Mouse (Mus musculus): Measurements from ENCODE around the gene Morc2b. TPM values are rescaled to one million over a fixed set of nuclear protein-coding genes. Genes with fewer than 3 reads are reported as not detected.

The Morc2b gene
- polyA plus RNA-seq, 1 experiment from 2014 or later, result not detected

- Histone ChIP-seq H3K9ac (ENCODE audit: low read length) (no peak within 1 kb of the TSS), H3K27me3 (ENCODE audit: control insufficient read depth, insufficient read depth, low read length) (no peaks in the 10 kb centered on the region), H3K4me2 (ENCODE audit: low read depth, low read length, severe bottlenecking) (no peak within 1 kb of the TSS), H3K4me3 (ENCODE audit: low read depth, low read length) (no peak within 1 kb of the TSS), H3K27ac (ENCODE audit: low read depth, low read length) (no peak within 1 kb of the TSS), H3K9me3 (ENCODE audit: control insufficient read depth, low read length) (no peaks in the 10 kb centered on the region), H3K36me3 (ENCODE audit: control insufficient read depth, insufficient read depth, low read length) (no peaks in the 10 kb centered on the region), H3K4me1 (replicated peaks; ENCODE audit: control insufficient read depth, insufficient read depth, low read length) (no peaks in the 10 kb centered on the region)
- DNase-seq (ENCODE audit: low spot score), result no peak
- 50% methylated on average over 1 of the region's 1 CpGs for WGBS
- no peak for ATAC-seq (replicated peaks; ENCODE audit: low FRiP score)
Observed at GRCm38 (mm10) chr17:33067958-33068357, 71.5 kb downstream of the Morc2b start, which contains the start of gene 4921501E09Rik. 4921501E09Rik (minus strand) TSS chr17:33068058.

Other genes starting within 250 kb of the Morc2b start
- gene Zfp870, start 248.0 kb downstream of the Morc2b start, polyA plus RNA-seq (2014; fragmentation: Nextera tagmentation; extraction: Ambion mirVana), result 9.0 and 10.1 TPM in 2 replicates
- gene Cyp4f14, start 222.3 kb downstream of the Morc2b start, polyA plus RNA-seq (2014; fragmentation: Nextera tagmentation; extraction: Ambion mirVana), result not detected in 2 replicates
- 3.3 and 4.0 TPM in 2 replicates for gene Cyp4f13, start 192.3 kb downstream of the Morc2b start, polyA plus RNA-seq (2014; fragmentation: Nextera tagmentation; extraction: Ambion mirVana)
- 13.6 and 14.6 TPM in 2 replicates for gene Zfp472, start 173.9 kb downstream of the Morc2b start, polyA plus RNA-seq (2014; fragmentation: Nextera tagmentation; extraction: Ambion mirVana)
- 16.2 and 16.7 TPM in 2 replicates for gene Zfp952, start 146.6 kb downstream of the Morc2b start, polyA plus RNA-seq (2014; fragmentation: Nextera tagmentation; extraction: Ambion mirVana)
- 20.4 and 23.2 TPM in 2 replicates for gene Zfp763, start 106.3 kb downstream of the Morc2b start, polyA plus RNA-seq (2014; fragmentation: Nextera tagmentation; extraction: Ambion mirVana)
- not detected in 2 replicates for gene 4921501E09Rik, start 71.6 kb downstream of the Morc2b start, polyA plus RNA-seq (2014; fragmentation: Nextera tagmentation; extraction: Ambion mirVana)
- 8.7 and 10.5 TPM in 2 replicates for gene Zfp563, start 50.4 kb downstream of the Morc2b start, polyA plus RNA-seq (2014; fragmentation: Nextera tagmentation; extraction: Ambion mirVana)
- gene Olfr55, start 28.8 kb upstream of the Morc2b start, polyA plus RNA-seq (2014; fragmentation: Nextera tagmentation; extraction: Ambion mirVana), result not detected in 2 replicates
- not detected in 2 replicates for gene Olfr239, start 51.6 kb upstream of the Morc2b start, polyA plus RNA-seq (2014; fragmentation: Nextera tagmentation; extraction: Ambion mirVana)
- not detected in 2 replicates for gene Olfr1564, start 82.0 kb upstream of the Morc2b start, polyA plus RNA-seq (2014; fragmentation: Nextera tagmentation; extraction: Ambion mirVana)
- gene Zfp955a, start 115.5 kb upstream of the Morc2b start, polyA plus RNA-seq (2014; fragmentation: Nextera tagmentation; extraction: Ambion mirVana), result 19.8 and 20.9 TPM in 2 replicates
- 0.03 TPM in 1 of 2 replicates, not detected in the other for gene Olfr63, start 125.0 kb upstream of the Morc2b start, polyA plus RNA-seq (2014; fragmentation: Nextera tagmentation; extraction: Ambion mirVana)
- 9.3 and 10.1 TPM in 2 replicates for gene Zfp955b, start 149.9 kb upstream of the Morc2b start, polyA plus RNA-seq (2014; fragmentation: Nextera tagmentation; extraction: Ambion mirVana)
- gene Zfp81, start 219.2 kb upstream of the Morc2b start, polyA plus RNA-seq (2014; fragmentation: Nextera tagmentation; extraction: Ambion mirVana), result 13.7 and 18.4 TPM in 2 replicates

Data from forebrain, embryonic 11.5 days (tissue).